Mouse (Mus musculus) hindbrain, embryonic 14.5 days (tissue): ENCODE measurements around the gene Tcf7l2. TPM values are rescaled to one million over a fixed set of nuclear protein-coding genes. Genes with fewer than 3 reads are reported as not detected.

ENCODE experiments used
- ATAC-seq: fragments of 200-750 bp; cut with Nextera tagmentation; 2 replicates; pipeline ENCODE4 v1.8.0; 2017; ENCODE audit warnings: moderate number of reproducible peaks, mild to moderate bottlenecking, moderate TSS enrichment, moderate library complexity; ENCODE audit not compliant: low FRiP score
- DNase-seq: peaks from one replicate; pipeline ENCODE4 v3.0.0-alpha.2; 2015; ENCODE audit warnings: low spot score
- H3K27ac ChIP-seq: fragments of 300-500 bp; sonication (generic); 2 replicates; pipeline ENCODE4 v1.5.1; 2014; ENCODE audit warnings: mild to moderate bottlenecking, moderate library complexity
- H3K27me3 ChIP-seq: fragments of 300-500 bp; sonication (generic); 2 replicates; pipeline ENCODE4 v1.6.1; 2014; ENCODE audit warnings: mild to moderate bottlenecking, low read length, mixed read lengths; ENCODE audit not compliant: control insufficient read depth, insufficient read depth
- H3K36me3 ChIP-seq: fragments of 300-500 bp; sonication (generic); replicated peaks from 2 replicates; pipeline ENCODE4 v1.6.1; 2014; ENCODE audit not compliant: control insufficient read depth, insufficient read depth
- H3K4me1 ChIP-seq: fragments of 300-500 bp; sonication (generic); replicated peaks from 2 replicates; pipeline ENCODE4 v1.6.1; 2014; ENCODE audit warnings: antibody characterized with exemption, low read length, mixed read lengths; ENCODE audit not compliant: control insufficient read depth, insufficient read depth
- H3K4me2 ChIP-seq: fragments of 300-500 bp; sonication (generic); replicated peaks from 2 replicates; pipeline ENCODE4 v1.6.1; 2014; ENCODE audit warnings: mild to moderate bottlenecking, moderate library complexity
- H3K4me3 ChIP-seq: fragments of 300-500 bp; sonication (generic); replicated peaks from 2 replicates; pipeline ENCODE4 v1.5.1; 2014; ENCODE audit warnings: mild to moderate bottlenecking, low read length
- H3K9ac ChIP-seq: fragments of 300-500 bp; sonication (generic); 2 replicates; pipeline ENCODE4 v1.6.1; 2014
- H3K9me3 ChIP-seq: fragments of 300-500 bp; sonication (generic); 2 replicates; pipeline ENCODE4 v1.6.1; 2016; ENCODE audit warnings: low read length; ENCODE audit not compliant: control insufficient read depth
- WGBS: fragments of 180-500 bp; shearing (Covaris S2); extraction: QIAGEN DNeasy Blood & Tissue Kit; methylation state at CpG from one replicate; pipeline ENCODE4 v1.1.7; 2014; 5-methylcytosine and 5-hydroxymethylcytosine counted together
- polyA plus RNA-seq: library from polyadenylated mRNA; unstranded; fragments of >200 nt; fragmentation: Nextera tagmentation; extraction: Ambion mirVana; gene quantifications from 2 replicates; pipeline ENCODE4 v1.2.1, GENCODE M21; 2014

Tcf7l2 gene
- polyA plus RNA-seq, 1 experiment from 2014 or later = 24.0 TPM

- Histone ChIP-seq H3K36me3 (no peaks in the 10 kb centered on the region), H3K4me2 (no peak overlapping the region; the same call in 1 of the 2 replicates), H3K9ac (no peak overlapping the region), H3K27me3 (peaks cover 33% of the 10 kb centered on the region), H3K4me3 (no peak overlapping the region), H3K4me1 (no peaks in the 10 kb centered on the region), H3K27ac (no peak overlapping the region), H3K9me3 (no peaks in the 10 kb centered on the region)
- DNase-seq = no peak
- no peak for ATAC-seq
- WGBS = 38% methylated on average over 12 of the region's 12 CpGs
These were observed 161.2 kb downstream of the Tcf7l2 start for GRCm38 (mm10) chr19:55902573-55903385.

- DNase-seq (peak; percentile 50), ATAC-seq (no peak)
- Histone ChIP-seq H3K9ac (no peak overlapping the region), H3K27me3 (no peaks in the 10 kb centered on the region), H3K27ac (no peak overlapping the region), H3K4me3 (no peak overlapping the region), H3K4me1 (peaks cover 5% of the 10 kb centered on the region), H3K9me3 (no peaks in the 10 kb centered on the region), H3K36me3 (no peaks in the 10 kb centered on the region; the same call in 1 of the 2 replicates), H3K4me2 (no peak overlapping the region)
- 37% methylated on average over 7 of the region's 7 CpGs for WGBS
These were observed 167.4 kb downstream of the Tcf7l2 start for GRCm38 (mm10) chr19:55909039-55909438.

DNA sequence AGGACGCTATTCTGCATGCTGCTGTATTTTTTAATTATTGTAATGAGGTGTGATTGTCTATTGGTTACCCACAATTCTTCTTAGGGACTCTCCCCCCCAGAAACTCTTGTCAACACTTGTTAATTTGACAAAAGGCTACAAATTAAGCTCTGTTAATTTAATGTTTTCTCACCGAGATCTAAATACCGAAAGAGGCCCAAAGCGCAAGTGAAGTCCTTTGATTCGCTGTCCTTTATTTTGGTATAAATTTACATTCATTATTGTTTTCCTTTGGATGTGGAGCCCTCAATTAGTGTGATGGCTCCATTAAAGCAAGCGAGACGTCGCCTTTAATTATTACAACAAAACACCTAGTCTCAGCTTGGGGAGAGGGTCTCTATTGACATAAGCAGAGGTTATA is 170.3 kb downstream of the Tcf7l2 start:
- Histone ChIP-seq H3K4me3 (no peak overlapping the region), H3K9ac (no peak overlapping the region), H3K27me3 (no peaks in the 10 kb centered on the region), H3K4me1 (peaks cover 5% of the 10 kb centered on the region), H3K36me3 (no peaks in the 10 kb centered on the region; the same call in 1 of the 2 replicates), H3K9me3 (no peaks in the 10 kb centered on the region), H3K4me2 (no peak overlapping the region), H3K27ac (no peak overlapping the region)
- no peak for DNase-seq
- no peak for ATAC-seq
- WGBS = 54% methylated on average over 8 of the region's 8 CpGs

DNA sequence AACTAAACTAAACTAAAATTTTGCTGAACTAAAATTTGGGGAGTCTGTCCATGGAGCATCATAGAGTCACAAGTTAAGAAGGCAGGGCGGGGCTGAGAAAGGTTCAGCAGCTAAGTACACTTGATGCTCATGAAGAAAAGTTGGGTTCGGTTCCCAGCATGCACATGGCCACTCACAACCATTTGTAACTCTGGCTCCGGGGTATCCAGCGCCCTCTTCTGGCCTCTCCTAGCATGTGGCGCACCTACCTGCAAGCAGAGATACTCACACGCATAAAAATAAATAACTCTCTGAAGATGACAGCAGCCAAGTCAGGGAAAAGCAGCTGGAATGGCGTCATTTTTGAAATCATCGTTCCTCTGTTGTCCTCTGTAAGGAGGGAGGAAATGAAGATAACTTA is 171.2 kb downstream of the Tcf7l2 start:
- no peak for ATAC-seq
- no peak overlapping the region for H3K27ac ChIP-seq
- DNase-seq = no peak
- no peak overlapping the region for H3K4me2 ChIP-seq
- H3K9ac ChIP-seq = no peak overlapping the region
- H3K9me3 ChIP-seq = no peaks in the 10 kb centered on the region
- H3K4me3 ChIP-seq = no peak overlapping the region
- H3K27me3 ChIP-seq = no peaks in the 10 kb centered on the region
- no peaks in the 10 kb centered on the region; the same call in 1 of the 2 replicates for H3K36me3 ChIP-seq
- 94% methylated on average over 8 of the region's 8 CpGs for WGBS
- H3K4me1 ChIP-seq = peaks cover 5% of the 10 kb centered on the region

- Histone ChIP-seq H3K4me2 (no peak overlapping the region), H3K4me3 (no peak overlapping the region), H3K27me3 (no peaks in the 10 kb centered on the region), H3K4me1 (peaks cover 5% of the 10 kb centered on the region), H3K36me3 (no peaks in the 10 kb centered on the region; the same call in 1 of the 2 replicates), H3K9me3 (no peaks in the 10 kb centered on the region), H3K27ac (0 out of 2 replicates have a peak overlapping the region, but pooled peaks have one; percentile 47), H3K9ac (no peak overlapping the region)
- DNase-seq = no peak
- WGBS = 60% methylated on average over 10 of the region's 10 CpGs
- ATAC-seq = no peak
These were observed 172.0 kb downstream of the Tcf7l2 start for GRCm38 (mm10) chr19:55913585-55913984.

- H3K36me3 ChIP-seq = no peaks in the 10 kb centered on the region; the same call in 1 of the 2 replicates
- H3K9ac ChIP-seq = no peak overlapping the region
- peaks cover 5% of the 10 kb centered on the region for H3K4me1 ChIP-seq
- ATAC-seq (no peak), DNase-seq (no peak)
- 54% methylated on average over 20 of the region's 20 CpGs for WGBS
- H3K27me3 ChIP-seq = no peaks in the 10 kb centered on the region
- H3K4me3 ChIP-seq = no peak overlapping the region
- no peaks in the 10 kb centered on the region for H3K9me3 ChIP-seq
- H3K4me2 ChIP-seq = no peak overlapping the region
- H3K27ac ChIP-seq = no peak overlapping the region
These were observed 173.1 kb downstream of the Tcf7l2 start for GRCm38 (mm10) chr19:55914614-55915211.

DNA sequence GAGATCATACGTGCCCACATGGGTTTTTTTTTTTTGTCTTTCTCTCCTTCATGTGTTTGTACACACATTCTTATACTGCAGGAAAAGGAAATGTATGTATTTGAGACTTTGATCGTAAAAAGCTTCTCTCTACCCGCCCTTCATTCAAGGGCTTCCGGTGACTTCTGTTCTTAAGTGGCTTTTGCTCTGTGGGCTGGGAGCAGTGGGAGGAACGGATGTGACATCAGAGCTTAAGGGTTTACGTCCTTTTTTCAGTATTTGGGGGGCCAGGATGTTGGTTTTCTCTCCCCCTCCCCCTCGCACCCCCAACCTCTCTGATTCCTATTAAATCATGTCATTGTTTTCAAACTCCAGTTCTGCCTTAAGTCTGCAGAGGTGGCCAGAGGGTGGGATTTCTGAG is 173.9 kb downstream of the Tcf7l2 start:
- H3K27ac ChIP-seq = no peak overlapping the region
- no peak overlapping the region for H3K4me2 ChIP-seq
- no peak for DNase-seq
- no peaks in the 10 kb centered on the region; the same call in 1 of the 2 replicates for H3K36me3 ChIP-seq
- no peak overlapping the region for H3K4me3 ChIP-seq
- H3K9me3 ChIP-seq = no peaks in the 10 kb centered on the region
- no peak overlapping the region for H3K9ac ChIP-seq
- WGBS = 86% methylated on average over 7 of the region's 7 CpGs
- no peaks in the 10 kb centered on the region for H3K27me3 ChIP-seq
- ATAC-seq = no peak
- peaks cover 5% of the 10 kb centered on the region for H3K4me1 ChIP-seq

DNA sequence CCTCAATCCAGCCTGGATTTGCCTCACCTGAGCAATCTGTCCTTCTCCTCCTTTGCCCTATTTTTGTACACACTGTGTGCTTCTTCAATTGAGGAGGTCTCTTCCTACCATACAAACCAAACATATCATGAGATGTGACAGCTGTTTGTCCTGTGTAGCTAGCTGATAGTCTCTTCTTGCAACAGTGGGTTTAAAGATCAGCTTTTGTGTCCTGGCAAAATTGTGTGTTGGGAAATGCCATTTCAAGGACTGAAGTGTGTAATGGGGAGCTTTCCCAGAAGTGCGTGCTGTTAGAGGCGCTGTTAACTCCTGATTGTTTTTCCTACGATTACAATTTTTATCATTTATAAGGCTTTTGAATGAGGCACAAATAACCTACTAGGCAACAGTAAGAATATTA is 174.6 kb downstream of the Tcf7l2 start:
- WGBS = 94% methylated on average over 3 of the region's 3 CpGs
- ATAC-seq = no peak

DNA sequence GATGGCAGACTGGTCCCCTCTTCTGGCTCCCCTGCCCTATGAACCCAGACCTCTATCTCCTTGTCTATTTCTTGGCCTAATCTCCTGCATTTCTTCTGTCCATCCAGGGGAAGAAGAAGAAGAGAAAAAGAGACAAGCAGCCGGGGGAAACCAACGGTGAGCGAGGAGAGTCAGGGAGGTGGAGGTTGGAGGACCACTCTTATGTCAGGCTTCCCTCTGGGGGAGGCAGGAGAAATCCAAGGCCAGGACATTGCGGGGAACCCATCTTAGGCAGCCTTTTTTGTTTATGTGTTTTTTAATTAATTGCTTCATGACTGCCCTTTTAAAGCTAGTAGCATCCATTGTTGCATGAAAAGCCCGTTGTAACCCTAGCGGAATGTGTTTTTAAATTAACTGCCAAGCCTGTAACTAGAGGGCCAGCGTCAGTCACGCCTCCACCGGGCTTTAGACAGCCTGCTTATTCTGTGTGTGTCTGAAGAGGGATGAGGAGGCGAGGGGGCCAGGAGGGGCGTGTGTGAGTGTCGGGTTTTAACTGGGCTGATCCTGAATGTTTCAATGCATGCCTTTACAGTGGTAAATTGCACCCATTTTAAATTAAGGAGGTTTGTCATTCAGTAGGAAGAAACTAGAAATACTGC is 182.3 kb downstream of the Tcf7l2 start:
- no peaks in the 10 kb centered on the region for H3K27me3 ChIP-seq
- H3K4me3 ChIP-seq = no peak overlapping the region
- no peak overlapping the region for H3K9ac ChIP-seq
- no peak overlapping the region; the same call in 1 of the 2 replicates for H3K27ac ChIP-seq
- no peak for DNase-seq
- 23% methylated on average over 12 of the region's 12 CpGs for WGBS
- H3K9me3 ChIP-seq = no peaks in the 10 kb centered on the region
- no peak overlapping the region for H3K4me2 ChIP-seq
- H3K4me1 ChIP-seq = no peaks in the 10 kb centered on the region
- peak; percentile 53; the same call in 1 of the 2 replicates for ATAC-seq
- no peaks in the 10 kb centered on the region for H3K36me3 ChIP-seq

More for the DNA sequence above, 174.6 kb downstream of the Tcf7l2 start:
- Histone ChIP-seq H3K9ac (no peak overlapping the region), H3K4me1 (peaks cover 5% of the 10 kb centered on the region), H3K4me3 (no peak overlapping the region), H3K27me3 (no peaks in the 10 kb centered on the region), H3K4me2 (no peak overlapping the region), H3K9me3 (no peaks in the 10 kb centered on the region), H3K36me3 (no peaks in the 10 kb centered on the region; the same call in 1 of the 2 replicates), H3K27ac (no peak overlapping the region)
- DNase-seq = no peak
